Mouse (Mus musculus) hindbrain, embryonic 14.5 days (tissue): ENCODE data around the gene Ubl4a. TPM values are rescaled to one million over a fixed set of nuclear protein-coding genes. Genes with fewer than 3 reads are reported as not detected.
A peak's percentile ranks its signal among the peaks of the same experiment; 100 is the strongest.

Experiments
- ATAC-seq: fragments of 200-750 bp; cut with Nextera tagmentation; 2 replicates; pipeline ENCODE4 v1.8.0; 2017; ENCODE audit warnings: moderate number of reproducible peaks, mild to moderate bottlenecking, moderate TSS enrichment, moderate library complexity; ENCODE audit not compliant: low FRiP score
- DNase-seq: peaks from one replicate; pipeline ENCODE4 v3.0.0-alpha.2; 2015; ENCODE audit warnings: low spot score
- H3K27ac ChIP-seq: fragments of 300-500 bp; sonication (generic); 2 replicates; pipeline ENCODE4 v1.5.1; 2014; ENCODE audit warnings: mild to moderate bottlenecking, moderate library complexity
- H3K27me3 ChIP-seq: fragments of 300-500 bp; sonication (generic); 2 replicates; pipeline ENCODE4 v1.6.1; 2014; ENCODE audit warnings: mild to moderate bottlenecking, low read length, mixed read lengths; ENCODE audit not compliant: control insufficient read depth, insufficient read depth
- H3K36me3 ChIP-seq: fragments of 300-500 bp; sonication (generic); replicated peaks from 2 replicates; pipeline ENCODE4 v1.6.1; 2014; ENCODE audit not compliant: control insufficient read depth, insufficient read depth
- H3K4me1 ChIP-seq: fragments of 300-500 bp; sonication (generic); replicated peaks from 2 replicates; pipeline ENCODE4 v1.6.1; 2014; ENCODE audit warnings: antibody characterized with exemption, low read length, mixed read lengths; ENCODE audit not compliant: control insufficient read depth, insufficient read depth
- H3K4me2 ChIP-seq: fragments of 300-500 bp; sonication (generic); replicated peaks from 2 replicates; pipeline ENCODE4 v1.6.1; 2014; ENCODE audit warnings: mild to moderate bottlenecking, moderate library complexity
- H3K4me3 ChIP-seq: fragments of 300-500 bp; sonication (generic); replicated peaks from 2 replicates; pipeline ENCODE4 v1.5.1; 2014; ENCODE audit warnings: mild to moderate bottlenecking, low read length
- H3K9ac ChIP-seq: fragments of 300-500 bp; sonication (generic); 2 replicates; pipeline ENCODE4 v1.6.1; 2014
- H3K9me3 ChIP-seq: fragments of 300-500 bp; sonication (generic); 2 replicates; pipeline ENCODE4 v1.6.1; 2016; ENCODE audit warnings: low read length; ENCODE audit not compliant: control insufficient read depth
- WGBS: fragments of 180-500 bp; shearing (Covaris S2); extraction: QIAGEN DNeasy Blood & Tissue Kit; methylation state at CpG from one replicate; pipeline ENCODE4 v1.1.7; 2014; 5-methylcytosine and 5-hydroxymethylcytosine counted together
- polyA plus RNA-seq: library from polyadenylated mRNA; unstranded; fragments of >200 nt; fragmentation: Nextera tagmentation; extraction: Ambion mirVana; gene quantifications from 2 replicates; pipeline ENCODE4 v1.2.1, GENCODE M21; 2014

Ubl4a gene
- polyA plus RNA-seq = 68.4 and 74.3 TPM in 2 replicates

DNA sequence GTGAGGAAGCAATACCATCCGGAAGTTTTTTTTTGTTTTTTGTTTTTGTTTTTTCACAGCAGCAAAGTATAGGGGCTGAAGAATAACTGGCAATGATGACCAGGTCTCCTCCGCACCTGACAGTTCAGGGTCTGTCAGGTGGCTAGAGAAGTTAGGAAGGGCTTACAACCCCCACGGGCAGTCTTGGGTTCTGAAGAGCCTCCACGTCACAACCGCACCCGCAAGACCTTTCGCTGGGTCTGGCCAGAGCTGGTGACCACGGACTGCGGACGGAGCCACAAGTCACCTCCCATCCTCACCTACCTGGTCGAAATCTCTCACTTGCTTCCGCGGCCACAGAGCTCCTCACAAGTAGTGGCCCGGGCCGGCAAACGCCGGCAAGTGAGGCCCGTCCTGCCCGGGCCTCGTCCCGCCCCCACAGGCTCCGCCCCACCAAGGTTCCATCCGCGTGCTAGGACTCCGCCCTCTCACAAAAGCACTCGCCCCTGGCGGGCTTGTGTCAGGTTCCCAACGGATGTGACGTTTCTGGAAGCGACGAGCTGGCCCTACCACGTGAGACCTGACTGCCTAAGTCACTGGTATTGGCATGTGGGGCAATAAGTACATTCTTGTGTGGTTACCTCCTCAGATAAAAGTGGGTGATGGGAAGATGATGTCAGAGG lies at the start of gene Ubl4a, which contains the start of gene Slc10a3:
Ubl4a (minus strand) TSS at position 331 of the 662 bp plus-strand sequence.
Slc10a3 (minus strand) TSS at position 462 of the 662 bp plus-strand sequence.
- WGBS = 18% methylated on average over 32 of the region's 32 CpGs
- H3K4me1 ChIP-seq = 0 out of 2 replicates have a peak, but pooled peaks cover 6% of the 10 kb centered on the region
- H3K9me3 ChIP-seq = no peaks in the 10 kb centered on the region
- H3K9ac ChIP-seq = peak within 1 kb of the TSS; percentile 60
- H3K4me2 ChIP-seq = peak within 1 kb of the TSS; percentile 64
- no peak within 1 kb of the TSS for H3K27ac ChIP-seq
- no peaks in the 10 kb centered on the region for H3K27me3 ChIP-seq
- peak within 1 kb of the TSS; percentile 44 for H3K4me3 ChIP-seq
- no peaks in the 10 kb centered on the region for H3K36me3 ChIP-seq
- DNase-seq (peak; percentile 82), ATAC-seq (peak; percentile 94)

- DNase-seq (peak; percentile 80), ATAC-seq (peak; percentile 76)
- Histone ChIP-seq H3K27me3 (no peaks in the 10 kb centered on the region), H3K9ac (no peak overlapping the region), H3K4me3 (no peak overlapping the region), H3K36me3 (peaks cover 7% of the 10 kb centered on the region; the same call in 1 of the 2 replicates), H3K4me1 (no peaks in the 10 kb centered on the region), H3K4me2 (no peak overlapping the region), H3K9me3 (no peaks in the 10 kb centered on the region), H3K27ac (no peak overlapping the region)
These were observed 40.4 kb upstream of the Ubl4a start for GRCm38 (mm10) chrX:74413377-74413776.

DNA sequence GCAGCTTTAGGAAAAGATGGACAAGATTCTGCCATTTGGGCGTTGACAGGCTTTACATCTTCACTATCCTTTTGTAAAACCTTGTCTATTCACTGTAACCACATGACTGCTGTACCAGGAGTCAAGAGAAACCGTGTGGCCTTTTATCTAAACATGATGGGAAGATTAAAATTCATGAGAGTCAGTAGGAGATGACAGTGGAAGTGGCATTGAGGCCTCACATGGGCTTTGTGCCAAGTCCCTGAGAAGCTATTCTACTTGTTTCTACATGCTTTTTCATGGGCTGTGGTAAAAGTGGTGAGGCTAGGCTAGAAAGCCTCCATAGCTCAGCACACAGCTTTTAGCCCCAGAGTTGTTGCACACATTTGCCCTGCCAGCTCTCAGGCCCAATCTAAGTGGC lies 35.3 kb upstream of the Ubl4a start:
- Histone ChIP-seq H3K4me1 (no peaks in the 10 kb centered on the region), H3K9ac (no peak overlapping the region), H3K4me2 (no peak overlapping the region), H3K4me3 (no peak overlapping the region), H3K36me3 (no peaks in the 10 kb centered on the region), H3K9me3 (no peaks in the 10 kb centered on the region), H3K27ac (no peak overlapping the region), H3K27me3 (no peaks in the 10 kb centered on the region)
- DNase-seq = no peak
- no peak for ATAC-seq
- WGBS = 34% methylated on average over 2 of the region's 2 CpGs

DNA sequence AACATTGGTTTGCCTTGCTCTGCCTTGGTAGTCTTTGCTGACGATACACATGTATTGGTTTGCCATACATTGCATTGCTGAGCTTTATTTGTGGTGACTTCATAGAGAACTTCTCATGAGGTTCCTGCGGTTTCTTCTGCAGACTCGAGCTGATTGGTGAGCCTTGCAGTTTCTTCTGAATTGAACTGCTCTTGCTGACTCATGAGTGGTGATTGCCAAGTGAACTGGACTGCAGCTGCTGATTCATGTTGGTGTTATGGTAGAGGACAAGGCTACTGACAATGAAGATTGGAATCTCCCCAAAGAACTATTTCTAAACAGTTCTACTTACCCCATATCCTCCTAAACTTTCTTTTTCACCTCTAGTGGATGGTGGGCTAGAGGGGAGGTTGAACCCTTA lies 27.1 kb upstream of the Ubl4a start:
- ATAC-seq (no peak), DNase-seq (no peak)
- Histone ChIP-seq H3K27me3 (no peaks in the 10 kb centered on the region), H3K4me1 (no peaks in the 10 kb centered on the region), H3K36me3 (no peaks in the 10 kb centered on the region), H3K9ac (no peak overlapping the region), H3K4me3 (no peak overlapping the region), H3K4me2 (no peak overlapping the region), H3K9me3 (no peaks in the 10 kb centered on the region), H3K27ac (no peak overlapping the region)
- 91% methylated on average over 3 of the region's 3 CpGs for WGBS

DNA sequence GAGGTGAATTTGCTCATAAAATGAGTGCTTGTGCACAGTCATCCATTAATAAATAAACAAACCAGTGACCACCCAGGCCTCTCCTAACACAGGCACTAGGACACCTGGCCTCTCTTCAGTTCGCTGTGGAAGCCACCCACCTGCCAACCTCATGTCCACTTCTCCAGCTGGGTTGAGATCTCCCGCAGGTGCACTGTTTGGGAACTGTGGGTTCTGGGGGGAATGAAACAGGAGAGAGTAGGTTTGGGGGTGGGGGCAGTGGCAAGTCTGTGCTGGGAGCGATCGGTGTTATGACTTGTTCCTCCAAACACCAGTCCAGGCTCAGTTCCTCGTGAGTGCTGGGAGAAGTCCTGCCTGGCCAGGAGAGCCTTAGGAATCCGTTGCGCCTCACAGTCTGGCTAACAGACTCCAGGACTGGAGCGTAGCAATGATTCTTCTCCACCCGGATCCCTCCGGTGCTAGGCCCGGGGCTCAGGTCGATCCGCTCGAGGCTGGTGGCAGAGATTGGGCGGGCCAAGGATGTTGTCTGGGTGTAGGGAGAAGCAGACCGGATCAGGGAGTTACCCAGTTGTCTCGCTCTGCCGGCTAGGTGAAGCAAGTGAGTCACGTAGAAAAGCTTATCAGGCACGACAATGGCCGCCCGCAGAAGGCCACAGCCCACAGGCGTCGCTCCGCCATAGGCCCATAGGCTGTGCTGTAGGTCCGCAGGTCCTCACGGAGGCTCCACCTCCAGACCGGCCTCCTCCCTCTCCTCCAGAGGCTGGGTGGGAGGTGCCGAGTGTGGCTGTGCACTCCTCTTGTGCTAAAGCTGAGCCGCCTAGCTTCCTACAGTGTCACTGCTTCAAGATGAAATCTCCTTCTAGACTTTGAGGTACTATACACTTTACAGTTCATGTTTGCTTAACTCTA lies 19.8 kb upstream of the Ubl4a start, which contains the start of the genes Fam3a and Ikbkg:
Fam3a (minus strand) TSS at position 738 of the 909 bp plus-strand sequence.
Ikbkg (plus strand) TSS at position 756 of the 909 bp plus-strand sequence.
- ATAC-seq (peak; percentile 100), DNase-seq (peak; percentile 71)
- WGBS = 25% methylated on average over 30 of the region's 30 CpGs
- Histone ChIP-seq H3K4me3 (peak within 1 kb of the TSS; percentile 55), H3K9me3 (no peaks in the 10 kb centered on the region), H3K4me1 (no peaks in the 10 kb centered on the region; the same call in 1 of the 2 replicates), H3K27ac (peak within 1 kb of the TSS; percentile 85), H3K36me3 (no peaks in the 10 kb centered on the region), H3K27me3 (no peaks in the 10 kb centered on the region), H3K9ac (peak within 1 kb of the TSS; percentile 82), H3K4me2 (peak within 1 kb of the TSS; percentile 67)

- no peak for ATAC-seq
- H3K9ac ChIP-seq = no peak overlapping the region
- no peak for DNase-seq
- H3K4me3 ChIP-seq = no peak overlapping the region
- H3K4me2 ChIP-seq = no peak overlapping the region
- peaks cover 14% of the 10 kb centered on the region for H3K36me3 ChIP-seq
- H3K27ac ChIP-seq = no peak overlapping the region
- no peaks in the 10 kb centered on the region for H3K27me3 ChIP-seq
- H3K9me3 ChIP-seq = no peaks in the 10 kb centered on the region
- H3K4me1 ChIP-seq = no peaks in the 10 kb centered on the region; the same call in 1 of the 2 replicates
These were observed 15.1 kb upstream of the Ubl4a start for GRCm38 (mm10) chrX:74388153-74388552.

GRCm38 (mm10) chrX:74384451-74384850 lies 11.4 kb upstream of the Ubl4a start:
- DNase-seq = no peak
- WGBS = 85% methylated on average over 2 of the region's 2 CpGs
- no peak overlapping the region for H3K4me3 ChIP-seq
- no peaks in the 10 kb centered on the region for H3K9me3 ChIP-seq
- no peak for ATAC-seq
- H3K4me1 ChIP-seq = no peaks in the 10 kb centered on the region
- no peak overlapping the region for H3K4me2 ChIP-seq
- no peak overlapping the region for H3K9ac ChIP-seq
- H3K27ac ChIP-seq = no peak overlapping the region
- H3K36me3 ChIP-seq = peaks cover 14% of the 10 kb centered on the region
- H3K27me3 ChIP-seq = no peaks in the 10 kb centered on the region

GRCm38 (mm10) chrX:74368209-74368909 lies 4.7 kb downstream of the Ubl4a start:
- ATAC-seq = peak; percentile 76
- Histone ChIP-seq H3K4me2 (peak overlapping the region; percentile 63), H3K9ac (peak overlapping the region; percentile 84), H3K4me1 (peaks cover 14% of the 10 kb centered on the region; the same call in 1 of the 2 replicates), H3K4me3 (peak overlapping the region; percentile 58), H3K27me3 (no peaks in the 10 kb centered on the region), H3K36me3 (no peaks in the 10 kb centered on the region; the same call in 1 of the 2 replicates), H3K9me3 (no peaks in the 10 kb centered on the region), H3K27ac (peak overlapping the region; percentile 82)
- WGBS = 20% methylated on average over 49 of the region's 49 CpGs
- DNase-seq = peak; percentile 66
